Mouse (Mus musculus): Measurements from ENCODE around the gene Gm9803. TPM values are rescaled to one million over a fixed set of nuclear protein-coding genes. Genes with fewer than 3 reads are reported as not detected.
A peak's percentile ranks its signal among the peaks of the same experiment; 100 is the strongest.

The Gm9803 gene
- polyA plus RNA-seq, 1 experiment from 2014 or later = 21.1 TPM

GRCm38 (mm10) chr10:43540442-43541152, 16.7 kb downstream of the Gm9803 start, which contains the start of gene 1700021F05Rik:
1700021F05Rik (minus strand) TSS chr10:43540994.
- Histone ChIP-seq H3K36me3 (ENCODE audit: insufficient read depth, low read length) (no peaks in the 10 kb centered on the region), H3K27me3 (replicated peaks; ENCODE audit: insufficient read depth, low read length) (no peaks in the 10 kb centered on the region)
- peak; percentile 98 for DNase-seq (ENCODE audit: low spot score)

DNA sequence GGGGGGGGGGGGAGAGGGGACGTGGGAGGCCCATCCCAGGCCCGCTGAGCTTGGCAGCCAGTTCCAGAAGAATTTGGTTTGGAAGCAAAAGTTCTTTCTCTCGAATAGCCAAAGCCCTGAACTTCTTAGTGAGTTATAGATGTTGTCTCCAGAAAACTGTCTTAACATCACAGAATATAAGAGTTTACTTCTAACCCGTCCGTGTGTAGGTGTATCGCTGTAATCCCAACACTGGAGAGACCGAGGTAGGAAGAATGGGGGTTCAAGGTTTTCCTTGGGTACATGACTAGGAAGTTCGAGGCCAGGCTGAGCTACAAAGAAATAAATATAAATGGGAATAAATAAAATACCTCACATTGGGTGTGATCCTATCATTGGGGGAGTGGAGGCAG, 17.3 kb downstream of the Gm9803 start:
- whole genome bisulfite sequencing = 38% methylated on average over 7 of the region's 8 CpGs
- Histone ChIP-seq H3K9me3 (ENCODE audit: low read length) (no peaks in the 10 kb centered on the region), H3K36me3 (ENCODE audit: insufficient read depth, low read length) (no peaks in the 10 kb centered on the region), H3K27me3 (replicated peaks; ENCODE audit: insufficient read depth, low read length) (no peaks in the 10 kb centered on the region), H3K9ac (replicated peaks; ENCODE audit: low read depth) (no peak overlapping the region), H3K4me2 (replicated peaks; ENCODE audit: low read depth, low read length) (peak overlapping the region; percentile 75), H3K4me3 (ENCODE audit: low read depth, low read length) (peak overlapping the region; percentile 90; the same call in 1 of the 2 replicates), H3K4me1 (ENCODE audit: insufficient read depth, low read depth, low read length) (peaks cover 6% of the 10 kb centered on the region; the same call in 1 of the 2 replicates), H3K27ac (ENCODE audit: low read length) (no peak overlapping the region)
- TF ChIP-seq EP300 (IDR thresholded peaks at IDR 0.05) (no peak), CTCF (IDR thresholded peaks at IDR 0.05) (no peak)
- DNase-seq (ENCODE audit: low spot score) (no peak), ATAC-seq (no peak)

More at GRCm38 (mm10) chr10:43540442-43541152, 16.7 kb downstream of the Gm9803 start, which contains the start of gene 1700021F05Rik:
- H3K27ac ChIP-seq (ENCODE audit: low read length) = peak within 1 kb of the TSS; percentile 83
- WGBS = under 1% methylated on average over 51 of the region's 56 CpGs
- H3K9ac ChIP-seq (replicated peaks; ENCODE audit: low read depth) = peak within 1 kb of the TSS; percentile 91
- H3K4me3 ChIP-seq (ENCODE audit: low read depth, low read length) = peak within 1 kb of the TSS; percentile 90
- TF ChIP-seq CTCF (IDR thresholded peaks at IDR 0.05) (peak; percentile 89), EP300 (IDR thresholded peaks at IDR 0.05) (no peak)
- peak; percentile 100 for ATAC-seq
- no peaks in the 10 kb centered on the region for H3K9me3 ChIP-seq (ENCODE audit: low read length)
- H3K4me1 ChIP-seq (ENCODE audit: insufficient read depth, low read depth, low read length) = peaks cover 6% of the 10 kb centered on the region; the same call in 1 of the 2 replicates
- peak within 1 kb of the TSS; percentile 75 for H3K4me2 ChIP-seq (replicated peaks; ENCODE audit: low read depth, low read length)

DNA sequence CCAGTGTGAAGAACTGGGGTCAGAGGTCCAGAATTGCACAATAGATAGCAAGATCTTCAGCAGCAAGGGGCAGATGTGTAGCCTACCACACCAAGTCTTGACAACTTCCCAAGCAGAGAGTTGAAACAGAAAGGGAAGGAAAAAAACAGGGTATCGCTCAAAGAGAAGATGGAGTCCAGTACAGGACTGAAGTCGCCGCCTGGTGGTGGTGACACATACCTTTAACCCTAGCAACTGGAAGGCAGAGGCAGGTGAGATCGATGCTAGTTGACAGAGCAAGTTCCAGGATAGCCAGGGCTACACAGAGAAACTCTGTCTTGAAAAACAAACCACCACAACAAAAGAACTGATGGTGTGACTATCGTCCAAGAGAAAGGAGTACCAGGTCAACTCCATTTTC, 25.5 kb downstream of the Gm9803 start:
- peak; percentile 61 for TF ChIP-seq CTCF (IDR thresholded peaks at IDR 0.05)
- TF ChIP-seq EP300 (IDR thresholded peaks at IDR 0.05) = no peak
- Histone ChIP-seq H3K4me2 (replicated peaks; ENCODE audit: low read depth, low read length) (no peak overlapping the region), H3K4me3 (ENCODE audit: low read depth, low read length) (no peak overlapping the region), H3K9me3 (ENCODE audit: low read length) (no peaks in the 10 kb centered on the region), H3K36me3 (ENCODE audit: insufficient read depth, low read length) (no peaks in the 10 kb centered on the region), H3K9ac (replicated peaks; ENCODE audit: low read depth) (no peak overlapping the region), H3K27me3 (replicated peaks; ENCODE audit: insufficient read depth, low read length) (no peaks in the 10 kb centered on the region), H3K4me1 (ENCODE audit: insufficient read depth, low read depth, low read length) (no peaks in the 10 kb centered on the region), H3K27ac (ENCODE audit: low read length) (no peak overlapping the region)
- DNase-seq (ENCODE audit: low spot score) (no peak), ATAC-seq (no peak)
- 57% methylated on average over 5 of the region's 5 CpGs for WGBS

- no peaks in the 10 kb centered on the region for H3K36me3 ChIP-seq (ENCODE audit: insufficient read depth, low read length)
- no peaks in the 10 kb centered on the region for H3K27me3 ChIP-seq (replicated peaks; ENCODE audit: insufficient read depth, low read length)
- ATAC-seq (no peak), DNase-seq (ENCODE audit: low spot score) (no peak)
- H3K4me1 ChIP-seq (ENCODE audit: insufficient read depth, low read depth, low read length) = no peaks in the 10 kb centered on the region
- no peak overlapping the region for H3K9ac ChIP-seq (replicated peaks; ENCODE audit: low read depth)
- WGBS = 34% methylated on average over 3 of the region's 3 CpGs
- H3K4me2 ChIP-seq (replicated peaks; ENCODE audit: low read depth, low read length) = no peak overlapping the region
- H3K9me3 ChIP-seq (ENCODE audit: low read length) = no peaks in the 10 kb centered on the region
- TF ChIP-seq EP300 (IDR thresholded peaks at IDR 0.05) (no peak), CTCF (IDR thresholded peaks at IDR 0.05) (no peak)
- H3K4me3 ChIP-seq (ENCODE audit: low read depth, low read length) = no peak overlapping the region
- no peak overlapping the region for H3K27ac ChIP-seq (ENCODE audit: low read length)
These were observed 27.0 kb downstream of the Gm9803 start for GRCm38 (mm10) chr10:43550923-43551322.

- Histone ChIP-seq H3K9me3 (ENCODE audit: low read length) (no peaks in the 10 kb centered on the region), H3K4me2 (replicated peaks; ENCODE audit: low read depth, low read length) (no peak overlapping the region), H3K27ac (ENCODE audit: low read length) (no peak overlapping the region), H3K27me3 (replicated peaks; ENCODE audit: insufficient read depth, low read length) (no peaks in the 10 kb centered on the region), H3K4me1 (ENCODE audit: insufficient read depth, low read depth, low read length) (no peaks in the 10 kb centered on the region), H3K4me3 (ENCODE audit: low read depth, low read length) (no peak overlapping the region), H3K36me3 (ENCODE audit: insufficient read depth, low read length) (no peaks in the 10 kb centered on the region), H3K9ac (replicated peaks; ENCODE audit: low read depth) (no peak overlapping the region)
- ATAC-seq (no peak), DNase-seq (ENCODE audit: low spot score) (no peak)
- TF ChIP-seq CTCF (IDR thresholded peaks at IDR 0.05) (no peak), EP300 (IDR thresholded peaks at IDR 0.05) (no peak)
- WGBS = 22% methylated on average over 3 of the region's 3 CpGs
These were observed 27.5 kb downstream of the Gm9803 start for GRCm38 (mm10) chr10:43551388-43551787.

- Histone ChIP-seq H3K36me3 (ENCODE audit: insufficient read depth, low read length) (no peaks in the 10 kb centered on the region), H3K9me3 (ENCODE audit: low read length) (no peaks in the 10 kb centered on the region), H3K4me3 (ENCODE audit: low read depth, low read length) (no peak overlapping the region), H3K4me1 (ENCODE audit: insufficient read depth, low read depth, low read length) (no peaks in the 10 kb centered on the region), H3K9ac (replicated peaks; ENCODE audit: low read depth) (no peak overlapping the region), H3K27ac (ENCODE audit: low read length) (no peak overlapping the region), H3K4me2 (replicated peaks; ENCODE audit: low read depth, low read length) (no peak overlapping the region), H3K27me3 (replicated peaks; ENCODE audit: insufficient read depth, low read length) (no peaks in the 10 kb centered on the region)
- TF ChIP-seq CTCF (IDR thresholded peaks at IDR 0.05) (no peak), EP300 (IDR thresholded peaks at IDR 0.05) (no peak)
- no peak for ATAC-seq
- DNase-seq (ENCODE audit: low spot score) = no peak
- 71% methylated on average over 5 of the region's 5 CpGs for WGBS
These were observed 33.8 kb downstream of the Gm9803 start for GRCm38 (mm10) chr10:43557630-43558165.

All from lung, postnatal 0 days (tissue).